Mouse (Mus musculus) liver, embryonic 14.5 days (tissue): ENCODE data around the gene Fpr3. TPM values are rescaled to one million over a fixed set of nuclear protein-coding genes. Genes with fewer than 3 reads are reported as not detected.
"Not testable (repeated sequence)": the region's sequence is repeated elsewhere in the genome, so short reads cannot be mapped to it uniquely, and the experiment has no call there.

ENCODE experiments used
- ATAC-seq: fragments of 200-750 bp; cut with Nextera tagmentation; 2 replicates; pipeline ENCODE4 v1.8.0; 2017; ENCODE audit warnings: moderate number of reproducible peaks, mild to moderate bottlenecking, moderate library complexity; ENCODE audit not compliant: insufficient read depth
- DNase-seq, 3 experiments: peaks; one replicate each; pipeline ENCODE4 v3.0.0-alpha.2; 2012 to 2013; ENCODE audit warnings: low read depth in 3 of 3, low spot score in 3 of 3
- H3K27ac ChIP-seq: fragments of 300-500 bp; sonication (generic); 2 replicates; pipeline ENCODE4 v1.5.1; 2014; ENCODE audit warnings: moderate library complexity, mild to moderate bottlenecking, control low read depth, inconsistent platforms
- H3K27me3 ChIP-seq: fragments of 300-500 bp; sonication (generic); 2 replicates; pipeline ENCODE4 v1.6.1; 2014; ENCODE audit warnings: mild to moderate bottlenecking, low read length, moderate library complexity; ENCODE audit not compliant: control insufficient read depth, insufficient read depth
- H3K36me3 ChIP-seq: fragments of 300-500 bp; sonication (generic); replicated peaks from 2 replicates; pipeline ENCODE4 v1.6.1; 2014; ENCODE audit warnings: low read depth; ENCODE audit not compliant: control insufficient read depth, insufficient read depth
- H3K4me1 ChIP-seq, 2 experiments: fragments of 200-500 bp in 1 of 2; fragments of 300-500 bp in 1 of 2; sonication (generic) in 1 of 2; replicated peaks; 2 replicates each; pipeline ENCODE4 v1.6.1; 2012 to 2014; ENCODE audit warnings: antibody characterized with exemption in 1 of 2, inconsistent platforms in 1 of 2, low read length in 1 of 2; ENCODE audit not compliant: control insufficient read depth in 2 of 2, insufficient read depth in 2 of 2
- H3K4me2 ChIP-seq: fragments of 300-500 bp; sonication (generic); 2 replicates; pipeline ENCODE4 v1.6.1; 2014; ENCODE audit warnings: low read depth, mild to moderate bottlenecking, control low read depth, moderate library complexity
- H3K4me3 ChIP-seq, 2 experiments: fragments of 200-500 bp in 1 of 2; fragments of 300-500 bp in 1 of 2; sonication (generic) in 1 of 2; 2 replicates each; pipeline ENCODE4 v1.5.1; 2012 to 2014; ENCODE audit warnings: low read depth in 2 of 2, low read length in 2 of 2, mild to moderate bottlenecking in 2 of 2, control low read depth in 1 of 2, inconsistent platforms in 1 of 2, moderate library complexity in 1 of 2; ENCODE audit not compliant: insufficient read depth in 1 of 2
- H3K9ac ChIP-seq: fragments of 300-500 bp; sonication (generic); replicated peaks from 2 replicates; pipeline ENCODE4 v1.6.1; 2014; ENCODE audit warnings: mild to moderate bottlenecking, control low read depth, moderate library complexity
- H3K9me3 ChIP-seq: fragments of 300-500 bp; sonication (generic); 2 replicates; pipeline ENCODE4 v1.6.1; 2016; ENCODE audit warnings: low read length, mixed read lengths; ENCODE audit not compliant: control insufficient read depth
- CTCF ChIP-seq: IDR thresholded peaks from 2 replicates; pipeline ENCODE4 v1.5.1; 2016; ENCODE audit warnings: antibody characterized with exemption, low read depth, control low read depth
- EP300 ChIP-seq: IDR thresholded peaks from 2 replicates; pipeline ENCODE4 v1.6.1; 2016; ENCODE audit warnings: antibody characterized with exemption, low read depth
- WGBS: fragments of 180-500 bp; shearing (Covaris S2); extraction: QIAGEN DNeasy Blood & Tissue Kit; methylation state at CpG from one replicate; pipeline ENCODE4 v1.1.7; 2014; ENCODE audit not compliant: insufficient replicate concordance; 5-methylcytosine and 5-hydroxymethylcytosine counted together
- polyA plus RNA-seq, 2 experiments: library from polyadenylated mRNA; depleted of rRNA in 1 of 2; stranded (reverse) in 1 of 2; unstranded in 1 of 2; fragments of >200 nt; fragmentation: Nextera tagmentation in 1 of 2; extraction: Ambion mirVana in 1 of 2; gene quantifications; 2 replicates each; pipeline versions ENCODE4 v1.2.1 to v1.2.3; 2012 to 2014

The Fpr3 gene
- polyA plus RNA-seq, 2 experiments, result not detected

GRCm38 (mm10) chr17:17843534-17844261 lies 44.0 kb upstream of the Fpr3 start:
- no peak overlapping the region for H3K9ac ChIP-seq
- 69% methylated on average over 27 of the region's 27 CpGs for WGBS
- ATAC-seq (no peak), DNase-seq (no peak)
- H3K9me3 ChIP-seq, result no peaks in the 10 kb centered on the region
- H3K27ac ChIP-seq, result no peak overlapping the region
- H3K27me3 ChIP-seq, result no peaks in the 10 kb centered on the region
- H3K4me3 ChIP-seq, result no peak overlapping the region
- no peak overlapping the region for H3K4me2 ChIP-seq
- TF ChIP-seq EP300 (no peak), CTCF (no peak)
- peaks cover 0 to 1% of the 10 kb centered on the region in 2 experiments; a peak in 1 of 4 replicates for H3K4me1 ChIP-seq
- no peaks in the 10 kb centered on the region for H3K36me3 ChIP-seq

GRCm38 (mm10) chr17:17844606-17845005 lies 43.0 kb upstream of the Fpr3 start:
- H3K36me3 ChIP-seq, ATAC-seq, H3K9me3 ChIP-seq, DNase-seq, H3K27ac ChIP-seq, H3K9ac ChIP-seq, H3K4me1 ChIP-seq, H3K4me3 ChIP-seq, H3K4me2 ChIP-seq, H3K27me3 ChIP-seq: not testable (repeated sequence)
- WGBS, result 56% methylated on average over 3 of the region's 3 CpGs

- H3K9ac ChIP-seq, result no peak overlapping the region
- no peak overlapping the region for H3K4me2 ChIP-seq
- no peak for ATAC-seq
- TF ChIP-seq EP300 (no peak), CTCF (peak; percentile 34; the same call in 1 of the 2 replicates)
- no peaks in the 10 kb centered on the region for H3K9me3 ChIP-seq
- H3K27me3 ChIP-seq, result peaks cover 4% of the 10 kb centered on the region
- no peak for DNase-seq
- no peak overlapping the region for H3K27ac ChIP-seq
- H3K4me3 ChIP-seq, result no peak overlapping the region
- no peaks in the 10 kb centered on the region for H3K36me3 ChIP-seq
- 56% methylated on average over 10 of the region's 10 CpGs for WGBS
- no peaks in the 10 kb centered on the region for H3K4me1 ChIP-seq
These were observed 42.2 kb upstream of the Fpr3 start for GRCm38 (mm10) chr17:17845187-17846027.

- Histone ChIP-seq H3K4me1 (no peaks in the 10 kb centered on the region), H3K27ac (no peak overlapping the region), H3K36me3 (no peaks in the 10 kb centered on the region), H3K4me3 (no peak overlapping the region), H3K9ac (no peak overlapping the region), H3K9me3 (no peaks in the 10 kb centered on the region), H3K27me3 (peaks cover 5% of the 10 kb centered on the region), H3K4me2 (no peak overlapping the region)
- ATAC-seq (peak; percentile 67), DNase-seq (no peak)
- TF ChIP-seq EP300 (0 out of 2 replicates have a peak, but pooled peaks have one; percentile 32), CTCF (no peak)
- 13% methylated on average over 2 of the region's 2 CpGs for WGBS
These were observed 38.7 kb upstream of the Fpr3 start for GRCm38 (mm10) chr17:17848988-17849387.

- Histone ChIP-seq H3K36me3 (no peaks in the 10 kb centered on the region), H3K9ac (no peak overlapping the region), H3K27me3 (peaks cover 5% of the 10 kb centered on the region), H3K9me3 (no peaks in the 10 kb centered on the region), H3K27ac (no peak overlapping the region), H3K4me1 (no peaks in the 10 kb centered on the region), H3K4me2 (no peak overlapping the region), H3K4me3 (no peak overlapping the region)
- ATAC-seq (no peak), DNase-seq (no peak)
- WGBS, result 25% methylated on average over 54 of the region's 55 CpGs
- TF ChIP-seq EP300, result no peak
- no peak for TF ChIP-seq CTCF
These were observed 37.5 kb upstream of the Fpr3 start for GRCm38 (mm10) chr17:17849906-17850712.
